Mouse (Mus musculus) megakaryocyte, embryonic 14.5 days (primary cell): ENCODE measurements around the gene Gm17359. TPM values are rescaled to one million over a fixed set of nuclear protein-coding genes. Genes with fewer than 3 reads are reported as not detected.

ENCODE experiments used
- H3K27me3 ChIP-seq: replicated peaks from 2 replicates; pipeline ENCODE3; 2012; ENCODE audit warnings: inconsistent platforms
- H3K36me3 ChIP-seq: replicated peaks from 2 replicates; pipeline ENCODE3; 2012; ENCODE audit warnings: low read length, inconsistent platforms, mixed read lengths
- H3K4me1 ChIP-seq: 2 replicates; pipeline ENCODE4 v1.6.1; 2012; ENCODE audit warnings: inconsistent platforms
- H3K4me3 ChIP-seq: replicated peaks from 2 replicates; pipeline ENCODE3; 2012; ENCODE audit warnings: moderate library complexity, mild to moderate bottlenecking, inconsistent platforms
- H3K9me3 ChIP-seq: 2 replicates; pipeline ENCODE4 v1.6.1; 2012; ENCODE audit warnings: inconsistent platforms
- FLI1 ChIP-seq: IDR thresholded peaks from 2 replicates; pipeline ENCODE4 v1.6.1; 2012; ENCODE audit warnings: low read length, inconsistent platforms, mixed read lengths
- GATA1 ChIP-seq: IDR thresholded peaks from 3 replicates; pipeline ENCODE4 v1.6.1; 2012; ENCODE audit warnings: mixed read lengths, low read length, inconsistent platforms, borderline replicate concordance
- polyA plus RNA-seq: library from polyadenylated mRNA; stranded (reverse); fragments of >175 nt; gene quantifications from 2 replicates; pipeline ENCODE4 v1.2.3, GENCODE M21; 2012; ENCODE audit warnings: low replicate concordance; ENCODE audit not compliant: insufficient read depth

Gm17359 gene
- polyA plus RNA-seq, 1 experiment: not detected

- Histone ChIP-seq H3K27me3 (no peaks in the 10 kb centered on the region), H3K36me3 (no peaks in the 10 kb centered on the region), H3K4me1 (no peaks in the 10 kb centered on the region), H3K9me3 (no peaks in the 10 kb centered on the region), H3K4me3 (no peak overlapping the region)
- TF ChIP-seq GATA1 (no peak), FLI1 (no peak)
Observed at GRCm38 (mm10) chr3:79410629-79410995, 74.2 kb downstream of the Gm17359 start.

GRCm38 (mm10) chr3:79411666-79412065 is 75.2 kb downstream of the Gm17359 start:
- TF ChIP-seq GATA1 (no peak), FLI1 (no peak)
- no peaks in the 10 kb centered on the region for H3K27me3 ChIP-seq
- no peaks in the 10 kb centered on the region for H3K36me3 ChIP-seq
- no peaks in the 10 kb centered on the region for H3K9me3 ChIP-seq
- no peak overlapping the region for H3K4me3 ChIP-seq
- H3K4me1 ChIP-seq: no peaks in the 10 kb centered on the region

- Histone ChIP-seq H3K4me1 (no peaks in the 10 kb centered on the region), H3K27me3 (no peaks in the 10 kb centered on the region), H3K4me3 (no peak overlapping the region), H3K9me3 (no peaks in the 10 kb centered on the region), H3K36me3 (no peaks in the 10 kb centered on the region)
- TF ChIP-seq FLI1: no peak
- TF ChIP-seq GATA1: no peak
Observed at GRCm38 (mm10) chr3:79413492-79413891, 77.0 kb downstream of the Gm17359 start.

- no peaks in the 10 kb centered on the region for H3K9me3 ChIP-seq
- TF ChIP-seq FLI1: no peak
- TF ChIP-seq GATA1: no peak
- no peaks in the 10 kb centered on the region for H3K36me3 ChIP-seq
- H3K4me3 ChIP-seq: no peak overlapping the region
- H3K27me3 ChIP-seq: no peaks in the 10 kb centered on the region
- H3K4me1 ChIP-seq: no peaks in the 10 kb centered on the region
Observed at GRCm38 (mm10) chr3:79415081-79415480, 78.6 kb downstream of the Gm17359 start.

- Histone ChIP-seq H3K36me3 (no peaks in the 10 kb centered on the region), H3K4me3 (no peak overlapping the region), H3K4me1 (no peaks in the 10 kb centered on the region), H3K27me3 (no peaks in the 10 kb centered on the region), H3K9me3 (no peaks in the 10 kb centered on the region)
- TF ChIP-seq GATA1: no peak
- no peak for TF ChIP-seq FLI1
Observed at GRCm38 (mm10) chr3:79415929-79416328, 79.5 kb downstream of the Gm17359 start.

GRCm38 (mm10) chr3:79416944-79417680 is 80.7 kb downstream of the Gm17359 start:
- H3K4me1 ChIP-seq: no peaks in the 10 kb centered on the region
- H3K9me3 ChIP-seq: no peaks in the 10 kb centered on the region
- TF ChIP-seq GATA1 (no peak), FLI1 (no peak)
- no peak overlapping the region for H3K4me3 ChIP-seq
- H3K36me3 ChIP-seq: no peaks in the 10 kb centered on the region
- no peaks in the 10 kb centered on the region for H3K27me3 ChIP-seq

- TF ChIP-seq FLI1: no peak
- TF ChIP-seq GATA1: no peak
Observed at GRCm38 (mm10) chr3:79418921-79419320, 82.5 kb downstream of the Gm17359 start.

GRCm38 (mm10) chr3:79425441-79425840 is 89.0 kb downstream of the Gm17359 start:
- no peak for TF ChIP-seq GATA1
- TF ChIP-seq FLI1: no peak
- Histone ChIP-seq H3K9me3 (no peaks in the 10 kb centered on the region), H3K36me3 (no peaks in the 10 kb centered on the region), H3K4me3 (no peak overlapping the region), H3K27me3 (peaks cover 3% of the 10 kb centered on the region), H3K4me1 (no peaks in the 10 kb centered on the region)

More at GRCm38 (mm10) chr3:79418921-79419320, 82.5 kb downstream of the Gm17359 start:
- H3K36me3 ChIP-seq: no peaks in the 10 kb centered on the region
- no peak overlapping the region for H3K4me3 ChIP-seq
- no peaks in the 10 kb centered on the region for H3K9me3 ChIP-seq
- no peaks in the 10 kb centered on the region for H3K4me1 ChIP-seq
- H3K27me3 ChIP-seq: peaks cover 1% of the 10 kb centered on the region

GRCm38 (mm10) chr3:79433593-79433992 is 97.1 kb downstream of the Gm17359 start:
- no peaks in the 10 kb centered on the region for H3K4me1 ChIP-seq
- no peak overlapping the region for H3K4me3 ChIP-seq
- no peaks in the 10 kb centered on the region for H3K9me3 ChIP-seq
- TF ChIP-seq GATA1 (no peak), FLI1 (no peak)
- no peaks in the 10 kb centered on the region for H3K27me3 ChIP-seq
- no peaks in the 10 kb centered on the region for H3K36me3 ChIP-seq

GRCm38 (mm10) chr3:79434436-79434835 is 98.0 kb downstream of the Gm17359 start:
- Histone ChIP-seq H3K4me3 (no peak overlapping the region), H3K9me3 (no peaks in the 10 kb centered on the region), H3K36me3 (no peaks in the 10 kb centered on the region), H3K27me3 (no peaks in the 10 kb centered on the region), H3K4me1 (no peaks in the 10 kb centered on the region)
- TF ChIP-seq GATA1 (no peak), FLI1 (no peak)

- H3K9me3 ChIP-seq: no peaks in the 10 kb centered on the region
- no peak overlapping the region for H3K4me3 ChIP-seq
- peaks cover under 1% of the 10 kb centered on the region; the same call in 1 of the 2 replicates for H3K4me1 ChIP-seq
- no peaks in the 10 kb centered on the region for H3K27me3 ChIP-seq
- H3K36me3 ChIP-seq: no peaks in the 10 kb centered on the region
- TF ChIP-seq GATA1 (no peak), FLI1 (no peak)
Observed at GRCm38 (mm10) chr3:79434985-79435384, 98.5 kb downstream of the Gm17359 start.
